Mouse (Mus musculus) testis, adult 2 months (tissue): ENCODE measurements at regions not wholly inside any gene's neighbourhood (a gene's known extent, or its start where the extent isn't known, plus 50 kb on each side); places are given as distances from the start of the nearest gene placed in this dataset.

Source experiments
- H3K27ac ChIP-seq: fragments of 200-500 bp; 2 replicates; pipeline ENCODE4 v1.5.1; 2012; ENCODE audit warnings: low read depth, low read length; ENCODE audit not compliant: control insufficient read depth, insufficient read depth
- H3K27me3 ChIP-seq: fragments of 200-500 bp; 2 replicates; pipeline ENCODE4 v1.6.1; 2012; ENCODE audit warnings: mild to moderate bottlenecking, low read length, moderate library complexity; ENCODE audit not compliant: control insufficient read depth, insufficient read depth
- H3K36me3 ChIP-seq: fragments of 200-500 bp; 2 replicates; pipeline ENCODE4 v1.6.1; 2012; ENCODE audit warnings: mild to moderate bottlenecking, low read length; ENCODE audit not compliant: control insufficient read depth, insufficient read depth
- H3K4me1 ChIP-seq: fragments of 200-500 bp; 2 replicates; pipeline ENCODE4 v1.6.1; 2012; ENCODE audit warnings: low read length; ENCODE audit not compliant: control insufficient read depth, insufficient read depth
- H3K4me3 ChIP-seq: fragments of 200-500 bp; 2 replicates; pipeline ENCODE4 v1.5.1; 2012; ENCODE audit warnings: low read depth, mild to moderate bottlenecking, low read length, moderate library complexity, mixed read lengths; ENCODE audit not compliant: control insufficient read depth
- CTCF ChIP-seq: fragments of 200-500 bp; IDR thresholded peaks from 2 replicates; pipeline ENCODE4 v1.5.1; 2012; ENCODE audit warnings: low read depth, mild to moderate bottlenecking, inconsistent platforms, low read length, moderate library complexity; ENCODE audit not compliant: control insufficient read depth, insufficient read depth, insufficient replicate concordance
- POLR2A ChIP-seq: fragments of 200-500 bp; IDR thresholded peaks from 2 replicates; pipeline ENCODE4 v1.6.1; 2012; ENCODE audit warnings: low read depth, mild to moderate bottlenecking, inconsistent platforms, low read length, moderate library complexity; ENCODE audit not compliant: control insufficient read depth

DNA sequence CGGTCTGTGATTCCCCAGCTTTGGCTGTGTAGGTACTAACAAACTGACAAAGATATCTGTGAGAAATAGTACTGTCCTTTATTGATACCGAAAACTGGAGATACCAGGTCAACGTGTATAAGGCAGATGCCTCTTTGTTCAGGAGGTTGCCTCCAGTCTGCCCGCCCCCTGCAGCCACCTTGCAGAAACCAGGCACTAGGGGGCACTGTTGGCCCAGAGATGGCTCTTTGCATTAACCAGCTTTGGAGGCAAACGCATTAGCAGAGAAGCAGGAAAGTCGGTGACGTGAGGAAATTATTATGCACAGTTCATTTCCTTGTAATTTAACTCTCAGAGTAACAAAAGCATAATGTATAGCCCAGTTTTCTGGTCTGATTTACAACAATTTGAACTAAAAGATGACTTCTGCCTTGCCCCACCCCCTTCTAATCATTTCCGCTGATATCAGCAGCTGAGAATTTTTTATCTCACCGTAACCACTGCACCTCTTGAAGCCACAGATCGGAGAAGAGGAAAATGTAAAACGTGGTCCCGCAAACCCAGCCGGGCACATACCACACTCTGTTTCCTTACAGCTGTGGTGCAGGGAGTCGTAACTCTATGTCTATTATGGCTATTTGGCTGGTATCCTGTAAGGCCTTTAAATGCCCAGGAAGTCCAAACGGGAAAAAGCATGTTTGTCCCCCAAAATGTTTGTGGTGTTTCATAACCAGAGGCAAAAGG, 203.5 kb downstream of the Icos start:
- Histone ChIP-seq H3K4me1 (peaks cover 6% of the 10 kb centered on the region), H3K36me3 (no peaks in the 10 kb centered on the region), H3K27me3 (no peaks in the 10 kb centered on the region), H3K4me3 (no peak overlapping the region), H3K27ac (no peak overlapping the region)
- TF ChIP-seq POLR2A (no peak), CTCF (peak; percentile 92; the same call in 1 of the 2 replicates)

DNA sequence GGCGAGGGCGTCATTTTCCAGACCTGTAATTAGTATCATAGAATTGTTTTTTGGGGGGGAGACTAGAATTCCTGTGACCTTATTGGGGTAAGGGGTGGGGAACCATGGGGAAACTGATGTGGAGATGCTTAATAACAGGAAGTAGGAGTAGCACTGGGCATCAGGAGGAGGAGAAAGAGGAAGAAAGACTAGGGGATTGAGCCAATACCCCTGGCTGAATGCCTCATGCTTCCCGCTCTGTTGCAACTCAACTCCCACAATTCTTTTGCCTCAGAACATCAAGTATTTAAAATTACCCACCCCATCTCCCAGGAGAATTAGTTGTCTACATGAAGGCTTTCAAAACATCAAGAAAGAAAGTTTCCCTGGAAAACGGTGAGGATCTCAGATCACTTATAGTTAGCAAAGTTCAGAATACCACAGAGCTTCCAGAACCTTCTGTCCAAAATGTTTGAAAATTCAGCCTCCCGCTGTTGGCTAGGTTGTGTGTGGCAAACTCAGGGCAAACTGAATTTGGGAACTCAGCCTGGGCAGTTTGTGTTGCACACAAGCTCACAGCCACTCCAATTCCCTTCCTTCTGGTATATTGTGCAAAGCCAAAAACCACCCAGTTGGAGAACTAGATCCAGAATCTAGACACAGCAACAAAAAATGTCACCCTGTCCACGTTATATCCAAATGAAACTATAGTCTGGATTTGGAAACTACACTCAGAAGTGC, 209.8 kb downstream of the Icos start:
- TF ChIP-seq POLR2A, result no peak
- no peak for TF ChIP-seq CTCF
- Histone ChIP-seq H3K4me3 (no peak overlapping the region), H3K36me3 (no peaks in the 10 kb centered on the region), H3K27me3 (no peaks in the 10 kb centered on the region), H3K4me1 (peaks cover 4% of the 10 kb centered on the region), H3K27ac (no peak overlapping the region)

DNA sequence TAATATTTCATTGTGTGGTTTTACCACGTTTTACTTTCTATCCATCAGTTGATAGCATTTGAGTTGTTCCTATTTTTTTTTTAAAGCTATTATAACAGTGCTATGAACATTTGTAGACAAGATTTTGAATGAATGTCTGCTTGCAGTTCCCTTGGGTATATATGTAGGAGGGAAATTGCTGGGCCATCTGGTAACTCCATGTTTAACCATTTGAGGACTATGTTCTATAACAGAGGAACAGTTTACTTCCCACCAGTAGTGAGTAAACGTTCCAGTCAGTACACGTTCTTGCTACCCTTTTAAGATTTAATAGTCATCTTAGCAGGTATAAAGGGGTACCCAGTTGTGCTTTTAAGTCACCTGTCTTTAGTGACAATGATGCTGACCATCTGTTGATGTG, 213.2 kb downstream of the Icos start:
- Histone ChIP-seq H3K4me1 (peaks cover 2% of the 10 kb centered on the region), H3K27me3 (no peaks in the 10 kb centered on the region), H3K36me3 (no peaks in the 10 kb centered on the region), H3K27ac (no peak overlapping the region), H3K4me3 (no peak overlapping the region)
- no peak for TF ChIP-seq POLR2A
- no peak for TF ChIP-seq CTCF

DNA sequence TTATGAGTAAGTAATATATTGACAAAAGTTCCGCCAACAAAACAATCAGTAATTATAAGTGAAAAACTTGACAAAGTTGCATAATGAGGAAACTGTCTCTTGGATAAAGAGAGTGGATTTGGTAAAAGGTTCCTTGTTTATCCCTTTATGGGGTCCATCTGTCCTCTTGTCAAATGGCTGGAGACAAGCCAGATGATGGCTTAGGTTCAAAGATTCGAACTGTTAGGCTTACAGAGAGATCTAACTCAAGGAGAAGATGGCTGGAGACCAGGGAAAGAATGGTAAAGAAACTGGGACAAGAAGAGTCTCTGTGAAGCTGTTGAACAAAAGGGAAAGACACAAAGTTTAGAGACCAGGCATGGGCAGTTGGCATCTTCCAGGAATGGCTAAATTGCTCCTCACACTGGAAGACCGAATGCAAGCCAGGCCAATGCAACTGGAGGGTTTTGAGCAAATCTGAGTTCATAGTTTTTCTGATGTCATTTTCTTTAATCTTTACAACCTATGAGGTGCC, 220.9 kb downstream of the Icos start:
- TF ChIP-seq POLR2A, result no peak
- TF ChIP-seq CTCF, result no peak
- Histone ChIP-seq H3K36me3 (no peaks in the 10 kb centered on the region), H3K4me1 (peaks cover 4% of the 10 kb centered on the region; the same call in 1 of the 2 replicates), H3K27ac (no peak overlapping the region), H3K27me3 (no peaks in the 10 kb centered on the region), H3K4me3 (no peak overlapping the region)

DNA sequence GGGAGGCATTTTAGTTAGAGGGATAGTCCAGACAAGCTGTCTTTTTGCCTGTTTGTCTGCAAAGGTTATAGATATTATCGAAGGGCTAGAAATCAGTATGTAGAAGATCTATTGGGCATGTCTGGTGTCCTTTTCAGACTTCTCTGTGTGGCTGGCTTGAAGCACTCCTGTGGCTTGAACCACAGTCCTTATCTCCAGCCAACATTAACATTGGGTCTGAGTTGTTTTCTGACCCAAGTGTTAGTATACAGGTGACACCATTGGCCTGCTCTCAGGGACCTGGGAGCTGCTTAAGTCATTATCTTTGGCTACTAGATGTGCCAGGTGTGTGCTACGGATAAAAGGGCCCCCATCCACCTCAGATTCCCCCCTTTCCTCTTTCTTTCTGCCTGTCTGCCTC, 223.3 kb downstream of the Icos start:
- no peaks in the 10 kb centered on the region for H3K27me3 ChIP-seq
- peaks cover 4% of the 10 kb centered on the region; the same call in 1 of the 2 replicates for H3K4me1 ChIP-seq
- no peak overlapping the region for H3K4me3 ChIP-seq
- H3K36me3 ChIP-seq, result no peaks in the 10 kb centered on the region
- no peak overlapping the region for H3K27ac ChIP-seq
- TF ChIP-seq POLR2A (no peak), CTCF (no peak)

DNA sequence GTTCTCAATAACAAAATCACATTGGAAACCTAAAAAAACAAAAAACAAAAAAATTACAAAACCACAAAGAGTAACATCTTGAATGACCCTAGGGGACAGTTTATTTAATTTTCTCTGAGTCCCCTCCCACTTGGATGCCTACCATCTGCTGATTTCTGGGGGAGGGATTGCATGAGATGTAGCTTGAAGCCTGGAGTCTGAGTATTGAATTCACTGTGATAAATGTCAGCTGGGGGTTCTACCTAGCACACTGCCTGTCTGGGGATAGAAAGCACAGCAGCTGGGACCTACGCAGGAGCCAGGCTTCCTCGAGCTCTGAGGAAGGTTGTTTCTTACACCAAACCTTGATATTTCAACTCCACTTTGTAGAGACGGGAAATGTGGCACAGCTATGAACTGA, 224.4 kb downstream of the Icos start:
- Histone ChIP-seq H3K4me1 (peaks cover 4% of the 10 kb centered on the region; the same call in 1 of the 2 replicates), H3K36me3 (no peaks in the 10 kb centered on the region), H3K27me3 (no peaks in the 10 kb centered on the region), H3K27ac (no peak overlapping the region), H3K4me3 (no peak overlapping the region)
- TF ChIP-seq POLR2A (no peak), CTCF (no peak)

DNA sequence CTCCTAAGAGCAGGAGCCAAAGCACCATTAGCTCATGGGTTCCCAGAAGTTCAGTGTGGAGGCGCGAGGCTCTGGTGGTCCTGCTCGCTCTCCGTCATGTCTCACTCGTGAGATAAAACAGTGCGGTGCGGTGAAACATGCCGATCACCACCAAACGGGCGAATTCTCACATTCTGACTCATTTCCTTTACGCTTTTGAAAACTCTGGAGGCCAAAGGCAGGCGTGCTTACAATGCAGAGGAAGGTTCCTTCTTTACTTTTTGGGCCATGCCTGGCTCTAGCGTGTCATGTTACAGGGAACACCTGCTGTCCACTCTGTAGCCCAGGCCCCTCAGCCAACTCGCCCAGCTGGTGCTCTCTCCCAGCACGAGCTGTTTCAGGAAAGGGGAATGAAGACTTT, 225.4 kb downstream of the Icos start:
- H3K36me3 ChIP-seq, result no peaks in the 10 kb centered on the region
- H3K27me3 ChIP-seq, result no peaks in the 10 kb centered on the region
- no peak for TF ChIP-seq POLR2A
- TF ChIP-seq CTCF, result no peak
- no peak overlapping the region for H3K27ac ChIP-seq
- H3K4me3 ChIP-seq, result no peak overlapping the region
- peaks cover 4% of the 10 kb centered on the region; the same call in 1 of the 2 replicates for H3K4me1 ChIP-seq

DNA sequence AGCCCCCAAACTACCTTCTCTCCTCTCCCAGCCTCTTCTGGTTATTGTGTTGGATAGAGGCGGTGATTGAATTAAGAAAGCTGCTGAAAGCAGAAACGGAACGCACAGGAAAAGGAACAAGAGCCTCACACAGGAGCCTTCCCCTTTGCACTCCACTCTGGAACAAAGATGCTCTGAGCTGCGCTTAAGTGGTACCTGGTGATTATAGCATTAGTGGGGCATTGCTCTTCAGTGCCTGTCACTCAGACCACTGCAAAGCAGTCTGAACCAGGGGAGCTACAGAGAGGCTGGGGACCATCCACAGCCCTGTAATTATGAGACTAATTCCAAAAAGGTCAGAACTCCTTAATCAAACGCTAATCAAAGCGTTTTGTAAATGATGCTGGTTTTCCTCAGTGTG, 225.9 kb downstream of the Icos start:
- no peak overlapping the region for H3K4me3 ChIP-seq
- no peaks in the 10 kb centered on the region for H3K36me3 ChIP-seq
- no peaks in the 10 kb centered on the region for H3K27me3 ChIP-seq
- no peak for TF ChIP-seq CTCF
- no peak for TF ChIP-seq POLR2A
- H3K27ac ChIP-seq, result no peak overlapping the region
- H3K4me1 ChIP-seq, result peaks cover 4% of the 10 kb centered on the region; the same call in 1 of the 2 replicates
